Mouse (Mus musculus) hindbrain, postnatal 0 days (tissue): Measurements from ENCODE around the gene C2cd4c. TPM values are rescaled to one million over a fixed set of nuclear protein-coding genes. Genes with fewer than 3 reads are reported as not detected.

ENCODE experiments used
- ATAC-seq: fragments of 200-750 bp; cut with Nextera tagmentation; 2 replicates; pipeline ENCODE4 v1.8.0; 2017; ENCODE audit warnings: mild to moderate bottlenecking, moderate TSS enrichment, moderate library complexity
- DNase-seq: peaks from one replicate; pipeline ENCODE4 v3.0.0-alpha.2; 2015; ENCODE audit warnings: low spot score
- H3K27ac ChIP-seq: fragments of 300-500 bp; sonication (generic); 2 replicates; pipeline ENCODE4 v1.5.1; 2014; ENCODE audit warnings: mild to moderate bottlenecking
- H3K27me3 ChIP-seq: fragments of 300-500 bp; sonication (generic); 2 replicates; pipeline ENCODE4 v1.6.1; 2014; ENCODE audit warnings: low read length, mixed read lengths; ENCODE audit not compliant: insufficient read depth
- H3K36me3 ChIP-seq: fragments of 300-500 bp; sonication (generic); 2 replicates; pipeline ENCODE4 v1.6.1; 2014; ENCODE audit warnings: low read length, mixed read lengths; ENCODE audit not compliant: insufficient read depth
- H3K4me1 ChIP-seq: fragments of 300-500 bp; sonication (generic); 2 replicates; pipeline ENCODE4 v1.6.1; 2014; ENCODE audit warnings: antibody characterized with exemption, low read length, mixed read lengths; ENCODE audit not compliant: insufficient read depth
- H3K4me2 ChIP-seq: fragments of 300-500 bp; sonication (generic); 2 replicates; pipeline ENCODE4 v1.6.1; 2014; ENCODE audit warnings: low read depth, mild to moderate bottlenecking, low read length, moderate library complexity, mixed read lengths
- H3K4me3 ChIP-seq: fragments of 300-500 bp; sonication (generic); 2 replicates; pipeline ENCODE4 v1.5.1; 2014; ENCODE audit warnings: low read length
- H3K9ac ChIP-seq: fragments of 300-500 bp; sonication (generic); replicated peaks from 2 replicates; pipeline ENCODE4 v1.6.1; 2014; ENCODE audit warnings: mild to moderate bottlenecking, low read length, moderate library complexity, mixed read lengths
- H3K9me3 ChIP-seq: fragments of 300-500 bp; sonication (generic); 2 replicates; pipeline ENCODE4 v1.6.1; 2016; ENCODE audit warnings: low read length, mixed read lengths
- CTCF ChIP-seq: IDR thresholded peaks from 2 replicates; pipeline ENCODE4 v1.5.1; 2016; ENCODE audit warnings: antibody characterized with exemption, control low read depth, low read depth
- WGBS: fragments of 180-500 bp; shearing (Covaris S2); extraction: QIAGEN DNeasy Blood & Tissue Kit; methylation state at CpG from one replicate; pipeline ENCODE4 v1.1.7; 2014; 5-methylcytosine and 5-hydroxymethylcytosine counted together
- polyA plus RNA-seq: library from polyadenylated mRNA; unstranded; fragments of >200 nt; fragmentation: Nextera tagmentation; extraction: Ambion mirVana; gene quantifications from 2 replicates; pipeline ENCODE4 v1.2.1, GENCODE M21; 2015
- total RNA-seq: library from RNA; depleted of rRNA; stranded (reverse); fragments of >200 nt; gene quantifications from 2 replicates; pipeline ENCODE4 v1.2.3, GENCODE M21; 2014; rRNA removed

The C2cd4c gene
- total and polyA plus RNA-seq, 2 experiments from 2014 or later, result 1.0 to 31.9 TPM

DNA sequence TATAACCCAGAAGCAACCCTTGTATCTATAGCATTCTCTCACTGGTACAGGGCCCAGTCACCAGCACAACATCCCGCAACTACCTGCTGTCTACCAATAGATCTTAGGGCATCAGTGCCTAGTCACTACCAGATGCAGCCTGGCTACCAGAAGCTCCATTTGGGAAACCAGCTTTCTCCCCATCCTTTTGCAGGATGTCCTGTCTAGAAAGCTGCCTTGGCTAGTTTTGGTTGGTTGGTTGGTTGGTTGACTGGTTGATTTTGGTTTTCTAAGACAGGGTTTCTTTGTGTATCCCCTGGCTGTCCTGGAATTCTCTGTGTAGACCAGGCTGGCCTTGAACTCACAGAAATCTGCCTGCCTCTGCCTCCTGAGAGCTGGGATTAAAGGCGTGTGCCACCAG, 54.1 kb downstream of the C2cd4c start:
- Histone ChIP-seq H3K4me1 (peaks cover 7% of the 10 kb centered on the region; the same call in 1 of the 2 replicates), H3K9me3 (0 out of 2 replicates have a peak, but pooled peaks cover 1% of the 10 kb centered on the region), H3K27me3 (no peaks in the 10 kb centered on the region), H3K4me2 (no peak overlapping the region), H3K4me3 (no peak overlapping the region), H3K36me3 (no peaks in the 10 kb centered on the region), H3K9ac (no peak overlapping the region), H3K27ac (no peak overlapping the region)
- no peak for TF ChIP-seq CTCF
- whole genome bisulfite sequencing, result 89% methylated on average over 2 of the region's 2 CpGs
- ATAC-seq (no peak), DNase-seq (no peak)

GRCm38 (mm10) chr10:79557496-79557895, 56.3 kb downstream of the C2cd4c start:
- TF ChIP-seq CTCF, result no peak
- Histone ChIP-seq H3K9me3 (no peaks in the 10 kb centered on the region), H3K27me3 (no peaks in the 10 kb centered on the region), H3K9ac (no peak overlapping the region), H3K27ac (no peak overlapping the region), H3K4me2 (no peak overlapping the region), H3K36me3 (no peaks in the 10 kb centered on the region), H3K4me1 (peaks cover 22% of the 10 kb centered on the region), H3K4me3 (no peak overlapping the region)
- 97% methylated on average over 5 of the region's 5 CpGs for WGBS
- no peak for DNase-seq
- ATAC-seq, result no peak

DNA sequence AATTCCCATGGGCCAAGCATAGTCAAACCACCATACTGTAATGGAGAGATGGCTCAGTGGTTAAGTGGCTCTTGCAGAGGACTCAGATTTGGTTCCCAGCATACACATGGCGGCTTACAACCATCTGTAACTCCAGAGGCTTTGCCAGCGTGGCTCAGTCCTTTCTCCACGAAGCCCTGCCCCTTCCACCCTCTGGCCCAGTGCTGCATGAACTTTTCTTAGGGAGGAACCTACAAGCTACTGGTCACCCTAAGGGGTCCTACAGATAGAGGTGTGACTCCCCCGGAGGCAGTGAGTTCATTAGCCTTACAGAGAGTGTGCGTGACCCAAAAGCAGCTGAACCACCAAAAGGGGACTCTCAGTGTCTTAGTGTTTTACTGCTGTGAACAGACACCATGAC, 56.9 kb downstream of the C2cd4c start:
- WGBS, result 92% methylated on average over 5 of the region's 5 CpGs
- no peak for TF ChIP-seq CTCF
- Histone ChIP-seq H3K9me3 (no peaks in the 10 kb centered on the region), H3K9ac (no peak overlapping the region), H3K4me1 (peaks cover 22% of the 10 kb centered on the region), H3K4me2 (no peak overlapping the region), H3K27ac (no peak overlapping the region), H3K36me3 (no peaks in the 10 kb centered on the region), H3K4me3 (no peak overlapping the region), H3K27me3 (no peaks in the 10 kb centered on the region)
- ATAC-seq (no peak), DNase-seq (no peak)

Other genes starting within 250 kb of the C2cd4c start
- not detected in 2 replicates for gene Vmn2r83, start 145.3 kb downstream of the C2cd4c start, total RNA-seq
- 0.04 TPM in 1 of 2 replicates, not detected in the other for gene Vmn2r83, start 145.3 kb downstream of the C2cd4c start, polyA plus RNA-seq
- 30.3 and 38.0 TPM in 2 replicates for gene Plpp2, start 80.2 kb downstream of the C2cd4c start, total RNA-seq
- 16.9 and 17.7 TPM in 2 replicates for gene Plpp2, start 80.2 kb downstream of the C2cd4c start, polyA plus RNA-seq
- 115 and 126 TPM in 2 replicates for gene Mier2, start 58.8 kb downstream of the C2cd4c start, total RNA-seq
- 36.3 and 37.5 TPM in 2 replicates for gene Mier2, start 58.8 kb downstream of the C2cd4c start, polyA plus RNA-seq
- gene Theg, start 26.7 kb downstream of the C2cd4c start, total RNA-seq, result not detected in 2 replicates
- not detected in 2 replicates for gene Theg, start 26.7 kb downstream of the C2cd4c start, polyA plus RNA-seq
- 66.2 and 67.9 TPM in 2 replicates for gene Shc2, start 23.9 kb upstream of the C2cd4c start, total RNA-seq
- 19.8 and 21.3 TPM in 2 replicates for gene Shc2, start 23.9 kb upstream of the C2cd4c start, polyA plus RNA-seq
- gene Odf3l2, start 31.7 kb upstream of the C2cd4c start, total RNA-seq, result 0.42 and 2.0 TPM in 2 replicates
- gene Odf3l2, start 31.7 kb upstream of the C2cd4c start, polyA plus RNA-seq, result 0.60 and 0.71 TPM in 2 replicates
- gene Madcam1, start 50.5 kb upstream of the C2cd4c start, total RNA-seq, result 0.90 and 2.1 TPM in 2 replicates
- gene Madcam1, start 50.5 kb upstream of the C2cd4c start, polyA plus RNA-seq, result 0.98 and 1.4 TPM in 2 replicates
- gene Tpgs1, start 55.3 kb upstream of the C2cd4c start, total RNA-seq, result 117 and 135 TPM in 2 replicates
- gene Tpgs1, start 55.3 kb upstream of the C2cd4c start, polyA plus RNA-seq, result 132 and 133 TPM in 2 replicates
- gene Cdc34, start 68.2 kb upstream of the C2cd4c start, total RNA-seq, result 65.1 and 76.7 TPM in 2 replicates
- 69.8 and 71.3 TPM in 2 replicates for gene Cdc34, start 68.2 kb upstream of the C2cd4c start, polyA plus RNA-seq
- gene Gzmm, start 75.0 kb upstream of the C2cd4c start, total RNA-seq, result 0.22 and 0.63 TPM in 2 replicates
- 1.2 TPM in 2 replicates for gene Gzmm, start 75.0 kb upstream of the C2cd4c start, polyA plus RNA-seq
- 1,127 and 1,151 TPM in 2 replicates for gene Bsg, start 90.5 kb upstream of the C2cd4c start, total RNA-seq
- 1,243 and 1,259 TPM in 2 replicates for gene Bsg, start 90.5 kb upstream of the C2cd4c start, polyA plus RNA-seq
- 92.6 and 101 TPM in 2 replicates for gene Hcn2, start 102.6 kb upstream of the C2cd4c start, total RNA-seq
- 5.5 and 6.6 TPM in 2 replicates for gene Hcn2, start 102.6 kb upstream of the C2cd4c start, polyA plus RNA-seq
- 30.4 and 36.5 TPM in 2 replicates for gene Polrmt, start 132.6 kb upstream of the C2cd4c start, total RNA-seq
- 29.7 and 32.6 TPM in 2 replicates for gene Polrmt, start 132.6 kb upstream of the C2cd4c start, polyA plus RNA-seq
- gene Fgf22, start 141.1 kb upstream of the C2cd4c start, total RNA-seq, result 1.3 and 2.2 TPM in 2 replicates
- gene Fgf22, start 141.1 kb upstream of the C2cd4c start, polyA plus RNA-seq, result 3.8 and 5.1 TPM in 2 replicates
- 112 and 120 TPM in 2 replicates for gene Rnf126, start 152.9 kb upstream of the C2cd4c start, total RNA-seq
- 108 and 119 TPM in 2 replicates for gene Rnf126, start 152.9 kb upstream of the C2cd4c start, polyA plus RNA-seq
- 2.6 and 3.3 TPM in 2 replicates for gene Fstl3, start 163.2 kb upstream of the C2cd4c start, total RNA-seq
- gene Fstl3, start 163.2 kb upstream of the C2cd4c start, polyA plus RNA-seq, result 3.1 and 3.2 TPM in 2 replicates
- 0.54 and 1.8 TPM in 2 replicates for gene Prss57, start 176.9 kb upstream of the C2cd4c start, total RNA-seq
- 0.13 and 0.33 TPM in 2 replicates for gene Prss57, start 176.9 kb upstream of the C2cd4c start, polyA plus RNA-seq
- gene Palm, start 179.5 kb upstream of the C2cd4c start, total RNA-seq, result 156 and 157 TPM in 2 replicates
- 221 and 242 TPM in 2 replicates for gene Palm, start 179.5 kb upstream of the C2cd4c start, polyA plus RNA-seq
- gene Misp, start 207.0 kb upstream of the C2cd4c start, total RNA-seq, result 0.05 and 0.22 TPM in 2 replicates
- gene Misp, start 207.0 kb upstream of the C2cd4c start, polyA plus RNA-seq, result 0.33 TPM in 1 of 2 replicates, not detected in the other
- 166 and 173 TPM in 2 replicates for gene Ptbp1, start 240.4 kb upstream of the C2cd4c start, total RNA-seq
- 58.9 and 65.5 TPM in 2 replicates for gene Ptbp1, start 240.4 kb upstream of the C2cd4c start, polyA plus RNA-seq